Mouse (Mus musculus): ENCODE measurements around the gene Fn1.

DNA sequence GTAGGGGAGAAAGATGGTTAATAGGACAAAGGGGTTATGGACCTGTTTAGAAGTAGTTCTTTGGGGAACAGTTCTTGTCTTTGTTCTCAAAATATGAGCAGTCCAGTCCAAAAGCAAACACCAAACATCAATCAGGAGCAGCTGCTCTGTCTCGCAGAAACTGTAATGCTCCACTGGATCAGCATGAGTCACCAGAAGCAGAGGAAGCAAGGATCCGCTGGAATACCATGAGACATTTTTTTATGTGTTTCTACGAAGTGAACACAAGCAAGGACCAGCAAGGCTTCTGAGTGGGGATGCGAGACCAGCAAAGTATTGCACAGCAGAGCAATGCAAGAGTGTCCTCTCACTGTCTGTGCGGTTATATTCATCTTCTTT is 35.9 kb upstream of the Fn1 start:
- TF ChIP-seq CTCF (IDR thresholded peaks at IDR 0.05; ENCODE audit: low read depth, low read length), result no peak
- TF ChIP-seq POLR2A (IDR thresholded peaks at IDR 0.05; ENCODE audit: insufficient read depth, low read length), result no peak
- no peak for TF ChIP-seq EP300 (IDR thresholded peaks at IDR 0.05; ENCODE audit: insufficient read depth, low read depth, low read length)
